Mouse (Mus musculus) colon, adult 2 months (tissue): ENCODE results near the gene Mybph. TPM values are rescaled to one million over a fixed set of nuclear protein-coding genes. Genes with fewer than 3 reads are reported as not detected.

ENCODE experiments used
- polyA plus RNA-seq: library from polyadenylated mRNA; depleted of rRNA; stranded (reverse); fragments of >200 nt; gene quantifications from 2 replicates; pipeline ENCODE4 v1.2.3, GENCODE M21; 2012; rRNA removed

Mybph gene
- polyA plus RNA-seq: 0.07 and 0.19 TPM in 2 replicates

DNA sequence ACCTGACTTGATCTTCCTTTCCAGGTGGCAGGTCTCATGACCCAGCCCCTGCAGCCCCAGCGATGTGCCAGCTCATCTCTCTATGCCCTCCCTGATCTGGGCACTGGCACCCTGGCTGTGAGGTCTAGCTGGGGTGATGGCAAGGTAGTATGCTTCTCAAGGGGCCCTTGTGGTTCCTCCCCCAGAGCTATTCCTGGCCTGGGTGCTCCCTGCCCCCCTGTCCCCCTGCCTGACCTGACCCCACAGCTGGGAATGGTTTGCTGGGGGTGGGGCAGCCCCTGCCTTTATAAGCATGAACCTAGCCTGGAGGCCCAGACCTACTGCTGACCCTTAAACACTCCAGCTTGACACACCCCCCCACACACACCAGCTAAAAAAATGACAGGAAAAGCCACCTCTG is at the start of gene Mybph:
Mybph (plus strand) TSS at position 323 of the 400 bp plus-strand sequence.

GRCm38 (mm10) chr1:134182025-134182424 is 11.2 kb upstream of the Mybph start, which contains the start of gene Chil1:
Gene Chil1, plus strand, starts transcription at chr1:134182176.

GRCm38 (mm10) chr1:134235391-134235921 is 42.2 kb downstream of the Mybph start, which contains the start of gene Adora1:
Gene Adora1, minus strand, starts transcription at chr1:134235431.

Other genes with a start within 250 kb of the Mybph start
- gene Fmod, start 156.2 kb upstream of the Mybph start, polyA plus RNA-seq: 1.3 and 2.7 TPM in 2 replicates
- 98.3 and 133 TPM in 2 replicates for gene Btg2, start 114.3 kb upstream of the Mybph start, polyA plus RNA-seq
- gene Chit1, start 82.2 kb upstream of the Mybph start, polyA plus RNA-seq: 0.38 and 0.57 TPM in 2 replicates
- 0.13 and 0.91 TPM in 2 replicates for gene Chil1, start 11.3 kb upstream of the Mybph start, polyA plus RNA-seq
- gene Adora1, start 42.0 kb downstream of the Mybph start, polyA plus RNA-seq: 4.7 and 5.3 TPM in 2 replicates
- gene Myog, start 96.5 kb downstream of the Mybph start, polyA plus RNA-seq: not detected in 2 replicates
- gene Ppfia4, start 139.5 kb downstream of the Mybph start, polyA plus RNA-seq: 4.4 and 9.9 TPM in 2 replicates
- gene Tmem183a, start 168.5 kb downstream of the Mybph start, polyA plus RNA-seq: 99.8 and 130 TPM in 2 replicates
- not detected in 2 replicates for gene 4933406M09Rik, start 192.5 kb downstream of the Mybph start, polyA plus RNA-seq
- gene Cyb5r1, start 212.1 kb downstream of the Mybph start, polyA plus RNA-seq: 28.1 and 32.6 TPM in 2 replicates
- gene Adipor1, start 221.9 kb downstream of the Mybph start, polyA plus RNA-seq: 143 and 183 TPM in 2 replicates